Mouse (Mus musculus): ENCODE measurements around the gene Slc16a4. TPM values are rescaled to one million over a fixed set of nuclear protein-coding genes. Genes with fewer than 3 reads are reported as not detected.

Slc16a4 gene
- 1 to 10 TPM in 1 of 2 experiments, under 1 TPM in 1; 0.87 to 2.7 TPM for total RNA-seq (2021)
- long read RNA-seq, experiment 1, partial matches to known transcripts = 0 of 3 reads
- long read RNA-seq, experiment 1, other reads (novel, unspliced or antisense) = 3 of 3 reads
- long read RNA-seq, experiment 2, partial matches to known transcripts = 0 of 3 reads
- long read RNA-seq, experiment 2, other reads (novel, unspliced or antisense) = 2 of 3 reads

DNA sequence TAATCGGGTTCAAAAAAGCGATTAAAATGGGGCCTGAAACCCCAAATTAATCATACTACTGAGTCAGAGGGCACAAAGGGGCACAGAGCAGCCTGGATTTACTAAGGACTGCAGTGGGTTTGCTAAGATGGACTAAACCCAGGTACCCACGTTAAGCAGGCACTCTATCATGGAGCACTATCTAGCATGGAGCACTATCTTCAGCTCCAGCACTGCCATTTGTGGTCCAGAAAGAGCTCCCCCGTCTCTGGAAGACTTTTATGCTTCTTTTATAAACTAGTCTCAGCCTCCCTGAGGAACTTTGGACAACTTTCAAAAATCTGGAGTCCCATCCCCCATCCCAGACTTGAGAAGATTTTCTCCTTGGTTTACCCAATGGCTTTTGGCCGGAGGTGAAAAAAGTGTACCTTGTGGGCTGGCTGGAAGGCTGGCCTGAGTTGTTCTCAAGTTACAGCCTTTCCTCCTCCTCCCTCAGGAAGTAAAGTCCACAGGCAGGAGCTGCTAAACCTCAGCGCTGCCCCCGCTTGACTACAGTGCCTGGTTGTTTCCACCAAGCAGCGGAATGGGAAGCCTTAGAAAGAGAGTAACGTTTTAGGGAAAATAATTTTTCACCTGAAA, at the start of gene Slc16a4:
Gene Slc16a4, plus strand, starts transcription at position 467 of the 618 bp plus-strand sequence.
- DNase-seq (ENCODE audit: low spot score in 2 of 2) = no peak

DNA sequence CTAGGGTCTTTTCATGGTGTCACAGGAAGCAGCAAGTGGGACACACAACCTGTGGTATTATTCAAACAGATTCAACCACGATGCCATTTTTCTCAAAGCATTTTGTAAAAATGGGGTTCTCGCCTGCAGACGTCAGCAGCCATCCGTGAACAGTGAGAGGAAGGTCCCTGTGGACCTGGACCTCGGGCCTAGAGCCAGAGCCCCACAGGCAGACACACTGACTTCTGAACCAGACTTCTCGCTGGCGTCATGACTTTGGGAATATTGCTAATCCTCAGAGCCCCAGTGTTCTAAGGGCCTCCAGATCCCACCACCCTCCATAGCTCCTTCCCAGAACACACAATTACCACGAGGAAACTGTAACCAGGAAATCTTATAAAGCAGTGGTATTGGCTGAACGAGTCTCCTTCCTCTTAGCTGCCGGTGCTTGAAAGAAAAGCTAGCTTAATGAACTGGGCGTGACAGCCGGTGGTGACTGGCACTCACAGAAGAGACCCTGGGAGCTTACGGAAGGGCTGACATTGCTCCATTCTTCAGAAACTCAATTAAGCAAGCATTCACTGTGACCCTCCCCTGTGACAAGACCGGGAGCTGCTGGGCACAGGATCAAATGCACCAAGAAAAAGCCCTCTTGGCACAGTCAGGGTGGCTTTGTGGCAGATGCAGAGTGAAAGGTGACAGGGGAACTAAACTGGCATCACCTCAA, 49.5 kb upstream of the Slc16a4 start:
- no peak for DNase-seq (ENCODE audit: low spot score in 2 of 2)

DNA sequence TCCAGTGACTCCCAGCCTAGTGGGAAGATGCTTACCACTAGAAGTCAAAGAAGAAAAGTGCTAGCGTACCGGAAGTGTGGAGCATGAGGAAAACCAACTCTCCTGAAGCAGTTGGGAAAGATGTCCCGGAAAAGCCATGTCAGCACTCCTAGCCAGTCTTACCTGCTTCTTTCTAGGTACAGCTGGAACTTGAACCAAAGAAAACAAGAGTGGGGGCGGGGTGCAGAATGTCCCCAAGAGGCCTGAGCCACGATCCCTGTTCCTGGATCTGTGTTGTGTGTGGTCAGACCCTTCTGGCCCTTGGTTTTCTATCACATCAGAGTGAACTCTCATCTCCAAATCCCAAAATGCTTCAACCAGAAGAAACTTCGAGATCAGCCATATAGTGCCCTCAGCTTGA, 44.2 kb upstream of the Slc16a4 start:
- DNase-seq (ENCODE audit: low spot score in 2 of 2) = no peak

DNA sequence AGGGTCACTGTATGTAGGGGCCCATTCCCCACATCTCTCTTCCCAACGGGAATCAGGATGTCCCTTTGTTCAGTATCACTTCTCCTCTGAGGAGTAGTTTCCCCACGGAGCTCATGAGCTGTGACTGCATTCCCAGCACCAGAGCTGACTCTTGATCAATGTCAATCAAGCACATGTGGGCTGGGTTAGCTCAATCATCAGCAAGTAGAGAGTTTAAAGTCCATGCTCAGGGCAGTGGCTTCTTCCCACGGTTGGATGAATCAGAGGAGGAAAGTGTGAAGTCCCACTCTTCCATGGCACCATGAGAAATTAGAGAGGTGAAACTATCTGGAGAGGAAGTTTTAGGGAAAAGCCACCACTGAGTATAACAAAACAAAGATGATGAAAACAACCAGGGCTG, 42.0 kb upstream of the Slc16a4 start:
- no peak for DNase-seq (ENCODE audit: low spot score in 2 of 2)

DNA sequence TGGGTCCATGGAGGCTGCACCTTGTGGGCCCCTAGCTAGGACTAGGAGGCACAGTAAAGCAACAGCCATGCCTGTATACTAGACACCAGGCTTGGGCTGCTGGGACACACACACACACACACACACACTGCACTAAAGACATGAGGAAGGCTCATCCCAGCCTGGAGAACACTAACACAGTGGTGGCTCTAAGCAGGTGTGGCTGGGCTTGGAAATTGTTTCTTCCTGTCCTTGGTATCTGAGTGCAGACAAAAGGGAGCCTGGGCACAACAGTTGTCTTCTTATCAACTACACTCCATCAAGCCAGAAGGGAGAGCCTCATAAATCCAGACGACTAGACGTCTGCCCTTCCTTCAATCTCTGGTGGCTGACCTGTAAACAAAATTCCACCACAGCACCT, 40.7 kb upstream of the Slc16a4 start:
- DNase-seq (ENCODE audit: low spot score in 2 of 2) = no peak

DNA sequence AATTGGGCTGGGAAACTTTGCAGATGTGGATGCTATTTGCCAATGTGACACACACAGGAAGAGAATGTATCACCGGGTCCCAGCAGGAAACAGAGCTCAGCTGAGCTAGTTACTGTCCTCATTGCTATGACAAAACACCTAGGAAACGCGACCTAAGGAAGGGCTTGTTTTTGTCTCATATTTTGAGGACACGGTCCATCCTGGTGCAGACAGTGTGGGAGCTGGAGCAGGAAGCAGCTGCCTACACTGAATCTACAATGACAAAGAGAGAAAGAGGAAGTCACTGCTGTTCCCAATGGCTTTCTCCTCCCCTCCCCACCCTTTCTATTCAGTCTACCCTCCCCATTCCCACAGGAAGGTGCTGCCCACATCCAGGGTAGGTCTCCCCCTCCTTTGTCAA, 39.0 kb upstream of the Slc16a4 start:
- no peak for DNase-seq (ENCODE audit: low spot score in 2 of 2)

DNA sequence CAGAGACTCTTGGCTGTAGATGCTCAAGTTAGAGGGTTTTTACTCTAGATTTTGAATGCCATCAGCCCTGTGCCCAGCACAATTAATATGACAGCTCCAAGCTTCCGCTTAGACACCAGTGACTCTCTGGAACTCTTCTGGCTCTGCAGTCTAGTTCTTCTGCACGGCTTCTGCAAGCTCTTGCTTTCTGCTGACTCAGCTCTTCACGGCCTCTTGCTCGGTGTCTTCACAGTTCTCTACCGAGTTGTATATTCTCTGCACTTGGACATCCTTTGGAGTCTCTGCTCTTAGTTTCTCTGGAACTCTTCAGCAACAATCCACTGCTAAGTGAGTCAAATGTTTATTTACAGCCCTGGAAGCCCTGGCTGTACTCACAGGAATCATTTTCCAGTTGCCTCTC, 37.1 kb upstream of the Slc16a4 start:
- DNase-seq (ENCODE audit: low spot score in 2 of 2) = no peak

DNA sequence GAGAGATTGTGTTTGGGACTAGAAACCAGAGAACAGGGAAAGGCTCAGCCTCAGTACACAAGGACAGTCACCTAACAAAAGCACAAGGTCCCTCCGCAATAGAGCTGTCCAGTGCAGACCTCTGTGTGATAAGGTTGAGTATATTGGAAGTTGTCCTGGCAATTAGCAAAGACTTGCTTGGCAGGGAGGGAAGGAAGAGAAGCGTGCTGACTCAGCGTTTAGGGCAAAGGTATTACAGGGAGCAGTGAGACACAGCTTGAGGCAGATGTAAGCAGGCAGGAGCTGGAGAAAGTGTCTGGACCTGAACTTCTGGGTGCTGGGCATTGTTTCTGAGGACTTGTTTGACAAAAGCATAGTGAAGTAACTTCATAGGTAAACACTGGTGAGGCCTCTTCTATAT, 35.0 kb upstream of the Slc16a4 start:
- no peak for DNase-seq (ENCODE audit: low spot score in 2 of 2)

- no peak for DNase-seq (ENCODE audit: low spot score in 2 of 2)
Observed at GRCm38 (mm10) chr3:107256724-107257123, 34.3 kb upstream of the Slc16a4 start.

GRCm38 (mm10) chr3:107257924-107258323, 33.1 kb upstream of the Slc16a4 start:
- no peak for DNase-seq (ENCODE audit: low spot score in 2 of 2)

DNA sequence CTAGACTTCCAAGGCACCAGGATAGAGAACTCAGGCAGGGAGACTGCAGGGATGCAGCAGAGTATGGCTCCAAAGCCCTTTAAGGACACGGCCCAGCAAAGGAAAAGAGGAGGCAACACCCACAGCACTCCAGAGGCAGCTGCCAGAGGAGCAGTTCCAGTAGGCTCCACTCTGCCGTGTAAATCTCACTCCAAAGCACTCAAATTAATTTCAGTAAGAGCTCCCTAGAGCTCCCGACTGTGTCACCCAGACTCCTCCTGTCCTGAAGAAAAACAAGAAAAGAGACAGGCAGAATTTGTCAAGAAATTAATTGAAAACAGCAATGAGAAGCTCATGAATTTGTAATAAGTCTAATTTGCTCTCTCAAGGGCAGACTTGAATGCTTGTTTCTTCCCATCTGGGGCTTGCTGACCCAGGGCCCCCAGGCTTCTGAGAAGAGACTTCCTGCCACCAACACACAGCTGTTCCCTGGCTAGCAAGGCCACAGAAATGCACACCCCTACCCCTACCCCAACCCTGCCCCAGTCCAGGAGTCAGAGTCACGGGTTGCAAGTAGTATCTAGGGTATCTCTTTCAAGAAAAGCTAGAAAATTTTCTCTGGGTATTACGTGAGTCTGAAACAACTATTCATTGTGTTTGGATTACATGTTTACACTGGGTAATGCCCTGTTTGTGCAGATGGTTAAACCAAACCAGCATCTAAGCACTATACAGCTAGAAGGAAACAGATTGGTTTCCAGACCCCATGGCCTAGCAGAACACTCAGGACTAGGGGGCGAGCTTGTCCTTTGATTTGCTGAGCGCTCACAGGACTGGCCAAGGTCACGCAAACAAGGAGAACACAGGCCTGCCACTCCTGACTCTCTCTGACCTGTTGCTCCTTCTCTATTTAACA, 29.8 kb upstream of the Slc16a4 start:
- no peak for DNase-seq (ENCODE audit: low spot score in 2 of 2)

GRCm38 (mm10) chr3:107261851-107262165, 29.2 kb upstream of the Slc16a4 start:
- no peak for DNase-seq (ENCODE audit: low spot score in 2 of 2)

DNA sequence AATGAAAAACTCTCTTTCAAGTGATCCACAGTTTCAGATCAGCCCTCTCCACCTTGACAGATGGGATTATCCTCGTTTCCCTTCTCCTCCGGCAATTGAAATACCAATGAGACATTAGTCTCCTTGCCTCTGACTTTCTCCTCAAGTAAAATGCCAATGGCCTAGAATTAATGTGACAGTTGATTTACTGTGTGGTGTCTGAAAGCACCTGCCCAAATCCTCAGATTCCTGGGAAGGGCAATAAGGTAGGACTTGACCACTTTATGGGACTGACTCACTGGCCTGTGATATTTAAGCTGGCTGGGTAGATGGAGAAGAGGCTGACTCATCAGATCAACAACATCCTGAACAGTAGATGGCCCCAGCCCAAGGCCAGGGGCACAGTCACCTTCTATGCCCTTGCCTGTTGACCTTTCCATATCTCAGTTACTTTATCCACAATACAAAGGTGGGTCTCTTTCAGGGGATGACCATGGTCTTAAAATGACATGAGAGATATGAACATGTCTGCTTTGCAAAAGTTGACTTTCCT, 24.1 kb upstream of the Slc16a4 start:
- DNase-seq (ENCODE audit: low spot score in 2 of 2) = no peak

- DNase-seq (ENCODE audit: low spot score in 2 of 2) = no peak
Observed at GRCm38 (mm10) chr3:107272433-107272832, 18.6 kb upstream of the Slc16a4 start.

- DNase-seq (ENCODE audit: low spot score in 2 of 2) = peak in 1 of 2 experiments; percentile 33
Observed at GRCm38 (mm10) chr3:107273820-107274219, 17.2 kb upstream of the Slc16a4 start.

GRCm38 (mm10) chr3:107275351-107275750, 15.7 kb upstream of the Slc16a4 start:
- DNase-seq (ENCODE audit: low spot score in 2 of 2) = no peak

DNA sequence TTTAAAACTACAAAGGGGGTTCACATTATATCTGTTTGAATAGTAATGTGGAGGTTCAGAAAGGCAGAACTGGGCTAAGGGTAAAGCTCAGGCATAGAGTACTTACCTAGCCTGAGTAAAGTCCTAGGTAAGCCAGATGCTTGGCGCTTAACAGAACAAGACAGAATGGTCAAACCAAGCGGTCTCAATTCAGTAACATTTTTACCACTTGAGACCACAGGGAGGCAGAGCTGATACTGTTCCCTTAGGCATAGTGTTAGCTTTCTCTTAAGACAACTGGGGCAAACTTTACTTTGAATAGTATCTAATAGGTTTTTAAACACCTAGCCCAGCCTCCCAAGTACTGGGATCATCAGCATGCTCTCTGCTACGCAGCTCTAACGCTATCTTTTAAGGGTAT, 15.0 kb upstream of the Slc16a4 start:
- DNase-seq (ENCODE audit: low spot score in 2 of 2) = no peak

GRCm38 (mm10) chr3:107276626-107277025, 14.4 kb upstream of the Slc16a4 start:
- DNase-seq (ENCODE audit: low spot score in 2 of 2) = no peak

- peak; percentile 82 to 83 for DNase-seq (ENCODE audit: low spot score in 2 of 2)
Observed at GRCm38 (mm10) chr3:107278479-107279269, 12.4 kb upstream of the Slc16a4 start, which contains the start of gene Lamtor5. Gene Lamtor5 (plus strand): TSS chr3:107278858.

GRCm38 (mm10) chr3:107286123-107286522, 4.9 kb upstream of the Slc16a4 start:
- DNase-seq (ENCODE audit: low spot score in 2 of 2) = no peak

- no peak for DNase-seq (ENCODE audit: low spot score in 2 of 2)
Observed at GRCm38 (mm10) chr3:107287346-107287745, 3.7 kb upstream of the Slc16a4 start.
